Mouse (Mus musculus): ENCODE results near the gene Mcpt2. TPM values are rescaled to one million over a fixed set of nuclear protein-coding genes. Genes with fewer than 3 reads are reported as not detected.
"Not testable (repeated sequence)": the region's sequence is repeated elsewhere in the genome, so short reads cannot be mapped to it uniquely, and the experiment has no call there.

The Mcpt2 gene
- 0.39 and 0.41 TPM in 2 replicates for polyA plus RNA-seq (2015; fragmentation: Nextera tagmentation; extraction: Ambion mirVana)

DNA sequence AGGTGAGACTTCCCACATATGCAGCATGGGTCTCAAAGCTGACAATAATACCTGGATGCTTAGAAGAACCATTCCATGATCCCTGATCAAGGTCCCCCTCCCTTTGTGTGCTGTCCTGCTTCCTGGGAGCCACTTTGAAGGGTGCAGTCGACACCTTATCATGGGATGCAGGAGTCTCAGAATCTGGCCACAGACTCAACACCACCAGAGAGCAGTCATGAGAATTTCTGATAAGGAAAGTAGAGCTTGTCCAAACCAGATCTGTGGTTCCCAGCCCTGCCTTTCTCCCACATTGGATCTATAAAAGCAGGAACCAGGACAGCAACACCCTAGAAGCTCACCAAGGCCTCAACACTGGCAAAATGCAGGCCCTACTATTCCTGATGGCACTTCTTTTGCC, at the start of gene Mcpt2:
Mcpt2 (plus strand) TSS at position 250 of the 400 bp plus-strand sequence.
- not testable (repeated sequence) for H3K36me3 ChIP-seq

DNA sequence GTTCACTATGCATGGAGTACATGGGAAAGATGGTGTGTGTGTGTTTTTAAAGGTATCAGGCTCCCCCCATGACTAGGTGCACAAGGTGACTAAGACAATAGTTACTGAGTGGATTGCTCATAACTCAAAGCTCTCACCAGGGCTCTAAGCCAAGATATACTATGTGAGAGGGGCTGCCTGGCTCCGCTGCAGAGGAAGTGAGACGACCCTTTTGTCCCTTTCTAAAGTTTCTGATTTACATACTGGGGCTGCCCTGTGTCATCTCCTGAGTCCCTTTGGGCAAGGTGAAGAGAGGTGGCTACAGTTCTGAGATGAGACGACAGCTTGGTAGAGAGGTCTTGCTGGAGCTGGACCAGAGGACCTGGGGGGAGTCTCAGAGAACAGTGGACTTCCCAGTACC, 28.7 kb upstream of the Mcpt2 start:
- Histone ChIP-seq H3K9ac (no peak overlapping the region), H3K27me3 (no peaks in the 10 kb centered on the region), H3K36me3 (no peaks in the 10 kb centered on the region), H3K9me3 (0 out of 2 replicates have a peak, but pooled peaks cover under 1% of the 10 kb centered on the region), H3K4me1 (no peaks in the 10 kb centered on the region), H3K27ac (no peak overlapping the region), H3K4me3 (no peak overlapping the region), H3K4me2 (no peak overlapping the region)
- 69% methylated on average over 3 of the region's 3 CpGs for WGBS
- ATAC-seq (ENCODE audit: insufficient number of reproducible peaks, insufficient read depth, low FRiP score, low TSS enrichment, low read depth): no peak

More for the DNA sequence above, at the start of gene Mcpt2:
- H3K9ac ChIP-seq; H3K9me3 ChIP-seq; H3K4me1 ChIP-seq; ATAC-seq (ENCODE audit: insufficient number of reproducible peaks, insufficient read depth, low FRiP score, low TSS enrichment, low read depth); H3K27ac ChIP-seq; H3K4me3 ChIP-seq; H3K27me3 ChIP-seq; H3K4me2 ChIP-seq: not testable (repeated sequence)
- 67% methylated on average over 1 of the region's 1 CpGs for WGBS

DNA sequence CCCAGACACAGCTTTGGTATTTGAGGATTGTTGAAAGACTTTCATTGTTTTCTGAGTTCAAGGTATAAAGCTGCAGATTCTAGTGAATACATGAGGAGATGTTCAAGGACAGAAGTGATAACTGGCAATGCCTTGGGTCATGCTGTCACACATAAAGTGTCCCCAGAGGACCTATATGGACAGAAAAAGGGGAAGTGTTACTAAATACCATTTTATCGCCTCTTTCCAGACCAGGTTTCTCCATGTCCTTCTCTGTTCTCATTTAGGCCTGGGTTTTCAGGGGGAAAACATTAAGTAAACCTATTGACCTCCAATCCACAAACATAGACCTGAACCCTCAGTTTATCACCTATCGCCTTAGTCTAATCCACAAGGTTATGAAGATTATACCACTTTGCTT, 27.9 kb upstream of the Mcpt2 start:
- Histone ChIP-seq H3K4me1 (no peaks in the 10 kb centered on the region), H3K4me2 (no peak overlapping the region), H3K9ac (no peak overlapping the region), H3K36me3 (no peaks in the 10 kb centered on the region), H3K9me3 (no peaks in the 10 kb centered on the region), H3K4me3 (no peak overlapping the region), H3K27ac (no peak overlapping the region), H3K27me3 (no peaks in the 10 kb centered on the region)
- no peak for ATAC-seq (ENCODE audit: insufficient number of reproducible peaks, insufficient read depth, low FRiP score, low TSS enrichment, low read depth)
- 88% methylated on average over 2 of the region's 2 CpGs for WGBS

DNA sequence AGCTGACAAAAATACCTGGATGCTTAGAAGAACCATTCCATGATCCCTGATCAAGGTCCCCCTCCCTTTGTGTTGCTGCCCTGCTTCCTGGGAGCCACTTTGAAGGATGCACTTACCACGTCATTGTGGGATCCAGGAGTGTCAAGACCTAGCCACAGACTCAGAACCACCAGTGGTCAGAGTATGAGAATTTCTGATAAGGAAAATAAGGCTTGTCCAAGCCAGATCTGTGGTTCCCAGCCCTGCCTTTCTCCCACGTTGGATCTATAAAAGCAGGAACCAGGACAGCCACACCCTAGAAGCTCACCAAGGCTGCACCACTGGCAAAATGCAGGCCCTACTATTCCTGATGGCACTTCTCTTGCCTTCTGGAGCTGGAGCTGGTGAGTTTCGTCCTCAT, 24.2 kb upstream of the Mcpt2 start, which contains the start of gene Mcpt1:
Mcpt1 (plus strand) TSS at position 301 of the 400 bp plus-strand sequence.
- not testable (repeated sequence) for ATAC-seq (ENCODE audit: insufficient number of reproducible peaks, insufficient read depth, low FRiP score, low TSS enrichment, low read depth); H3K4me2 ChIP-seq; H3K9ac ChIP-seq; H3K27ac ChIP-seq; H3K4me3 ChIP-seq; H3K36me3 ChIP-seq; H3K27me3 ChIP-seq; H3K9me3 ChIP-seq; H3K4me1 ChIP-seq
- WGBS: 79% methylated on average over 3 of the region's 3 CpGs

DNA sequence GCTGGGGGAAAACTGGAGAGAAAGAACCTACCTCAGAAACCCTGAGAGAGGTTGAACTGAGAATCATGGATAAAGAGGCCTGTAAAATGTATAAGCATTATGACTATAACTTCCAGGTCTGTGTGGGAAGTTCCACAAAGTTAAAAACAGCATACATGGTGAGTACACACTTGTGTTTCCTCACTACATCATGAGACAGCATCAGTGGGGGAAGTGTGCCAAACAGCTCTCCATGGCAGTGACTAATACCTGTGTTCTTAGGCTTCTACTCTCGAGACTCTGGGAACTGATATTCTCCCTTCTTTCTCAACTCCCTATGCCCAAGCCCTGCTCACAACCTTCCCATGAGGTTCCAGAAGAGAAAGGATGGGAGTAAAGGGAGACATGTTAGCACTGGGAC, 22.4 kb upstream of the Mcpt2 start:
- Histone ChIP-seq H3K4me2 (no peak overlapping the region), H3K27ac (no peak overlapping the region), H3K9ac (no peak overlapping the region), H3K36me3 (no peaks in the 10 kb centered on the region), H3K4me3 (no peak overlapping the region), H3K27me3 (no peaks in the 10 kb centered on the region), H3K4me1 (no peaks in the 10 kb centered on the region), H3K9me3 (no peaks in the 10 kb centered on the region)
- ATAC-seq (ENCODE audit: insufficient number of reproducible peaks, insufficient read depth, low FRiP score, low TSS enrichment, low read depth): no peak
- 59% methylated on average over 1 of the region's 1 CpGs for WGBS

DNA sequence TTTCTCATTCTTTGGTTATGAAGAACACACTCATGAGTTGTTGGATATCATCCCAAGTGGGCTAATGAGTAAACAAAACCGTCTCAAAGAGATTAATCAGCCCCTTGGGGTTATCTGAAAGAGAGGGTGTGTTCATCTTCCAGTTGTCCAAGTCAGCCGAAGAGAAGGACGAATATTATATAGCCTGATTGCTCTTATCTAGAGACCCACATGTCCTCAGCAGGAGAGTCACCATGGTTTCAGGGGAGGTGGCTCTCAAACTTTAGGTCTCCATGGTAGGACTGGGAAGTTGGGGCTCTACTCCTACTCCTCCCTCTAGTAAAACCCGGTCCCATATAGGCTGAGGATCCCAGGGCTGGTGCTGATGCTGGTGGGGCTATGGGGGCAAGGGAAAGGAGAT, 20.5 kb upstream of the Mcpt2 start:
- H3K36me3 ChIP-seq; H3K4me1 ChIP-seq; H3K4me3 ChIP-seq; H3K27ac ChIP-seq; H3K27me3 ChIP-seq; H3K4me2 ChIP-seq; ATAC-seq (ENCODE audit: insufficient number of reproducible peaks, insufficient read depth, low FRiP score, low TSS enrichment, low read depth); H3K9me3 ChIP-seq; H3K9ac ChIP-seq: not testable (repeated sequence)
- WGBS: 84% methylated on average over 4 of the region's 4 CpGs

DNA sequence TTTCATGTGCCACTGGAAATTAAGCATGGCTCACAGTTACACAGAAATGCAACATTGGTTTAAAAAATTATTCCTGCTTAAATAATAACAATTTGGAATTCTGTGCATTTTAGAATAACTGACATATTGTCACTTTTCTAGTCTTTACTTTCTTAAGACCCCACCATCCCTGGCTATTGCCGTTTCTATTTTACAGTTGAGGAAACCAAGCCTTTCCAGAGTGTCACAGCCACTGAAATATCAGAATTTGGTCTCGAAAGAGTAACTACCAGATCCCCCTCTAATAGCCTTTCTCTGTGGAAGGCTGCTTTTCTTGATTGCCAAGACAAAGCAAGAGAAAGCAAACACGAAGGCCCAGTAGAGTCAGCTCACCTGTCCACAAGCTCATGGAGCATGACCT, 11.4 kb upstream of the Mcpt2 start, which contains the start of gene Mcpt9:
Mcpt9 (minus strand) TSS at position 101 of the 400 bp plus-strand sequence.
- H3K27ac ChIP-seq; H3K9ac ChIP-seq; H3K27me3 ChIP-seq; H3K36me3 ChIP-seq; H3K4me3 ChIP-seq; ATAC-seq (ENCODE audit: insufficient number of reproducible peaks, insufficient read depth, low FRiP score, low TSS enrichment, low read depth); H3K4me2 ChIP-seq; H3K9me3 ChIP-seq; H3K4me1 ChIP-seq: not testable (repeated sequence)
- 81% methylated on average over 3 of the region's 3 CpGs for WGBS

DNA sequence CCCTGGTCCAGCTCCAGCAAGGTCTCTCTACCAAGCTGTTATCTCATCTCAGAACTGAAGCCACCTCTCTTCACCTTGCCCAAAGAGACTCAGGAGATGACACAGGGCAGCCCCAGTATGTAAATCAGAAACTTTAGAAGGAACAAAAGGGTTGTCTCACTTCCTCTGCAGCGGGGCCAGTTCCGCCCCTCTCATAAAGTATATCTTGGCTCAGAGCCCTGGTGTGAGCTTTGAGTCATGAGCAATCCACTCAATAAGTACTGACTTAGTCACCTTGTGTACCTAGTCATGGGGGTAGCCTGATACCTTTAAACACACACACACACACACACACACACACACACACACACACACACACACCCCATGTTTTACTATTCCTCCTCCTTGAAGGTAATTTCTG, 7.4 kb upstream of the Mcpt2 start:
- 84% methylated on average over 2 of the region's 2 CpGs for WGBS
- Histone ChIP-seq H3K27ac (no peak overlapping the region), H3K9me3 (no peaks in the 10 kb centered on the region), H3K36me3 (no peaks in the 10 kb centered on the region), H3K4me1 (no peaks in the 10 kb centered on the region), H3K4me3 (no peak overlapping the region), H3K4me2 (no peak overlapping the region), H3K27me3 (no peaks in the 10 kb centered on the region), H3K9ac (no peak overlapping the region)
- ATAC-seq (ENCODE audit: insufficient number of reproducible peaks, insufficient read depth, low FRiP score, low TSS enrichment, low read depth): no peak

DNA sequence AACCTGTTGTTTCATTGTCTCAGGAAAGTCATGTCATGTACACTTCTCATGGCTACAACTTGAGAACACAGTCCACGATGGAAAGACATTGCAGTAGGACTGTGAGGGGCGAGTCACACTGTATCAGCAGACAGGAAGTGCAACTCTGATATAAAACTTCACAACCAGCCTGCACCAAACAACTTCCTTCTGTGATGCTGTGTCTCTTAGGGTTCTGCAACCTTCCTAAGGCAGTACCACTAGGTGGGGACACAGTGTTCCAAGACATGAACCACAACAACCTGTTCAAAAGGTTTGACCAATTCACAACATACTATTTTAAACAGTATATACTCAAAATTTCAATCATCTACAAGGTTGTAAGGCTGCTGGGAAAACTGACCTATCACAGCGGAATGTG, 13.6 kb downstream of the Mcpt2 start:
- Histone ChIP-seq H3K36me3 (no peaks in the 10 kb centered on the region), H3K27me3 (no peaks in the 10 kb centered on the region), H3K4me3 (no peak overlapping the region), H3K9me3 (no peaks in the 10 kb centered on the region; the same call in 1 of the 2 replicates), H3K9ac (no peak overlapping the region), H3K4me2 (no peak overlapping the region), H3K4me1 (no peaks in the 10 kb centered on the region), H3K27ac (no peak overlapping the region)
- no peak for ATAC-seq (ENCODE audit: insufficient number of reproducible peaks, insufficient read depth, low FRiP score, low TSS enrichment, low read depth)
- 91% methylated on average over 3 of the region's 3 CpGs for WGBS

DNA sequence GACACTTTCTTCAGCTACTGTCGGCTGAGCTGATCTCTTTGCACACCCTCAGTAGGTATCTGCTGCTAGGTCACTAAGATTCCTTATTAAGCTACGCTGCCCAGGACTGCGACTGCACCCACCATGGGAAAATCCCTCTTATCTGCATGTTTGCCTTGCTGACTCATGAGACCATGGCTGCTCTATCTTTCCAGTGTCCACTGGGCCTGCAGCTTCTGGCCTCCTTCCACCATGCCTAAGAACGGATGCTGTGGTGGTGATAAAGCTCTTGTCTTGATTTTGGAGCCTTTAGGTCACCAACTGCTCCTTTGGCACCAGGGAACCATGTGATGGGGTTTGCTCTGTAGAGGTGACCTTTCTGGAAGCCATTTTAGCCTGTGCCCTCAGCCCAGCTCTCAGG, 15.9 kb downstream of the Mcpt2 start:
- 86% methylated on average over 4 of the region's 4 CpGs for WGBS
- H3K27ac ChIP-seq: no peak overlapping the region

DNA sequence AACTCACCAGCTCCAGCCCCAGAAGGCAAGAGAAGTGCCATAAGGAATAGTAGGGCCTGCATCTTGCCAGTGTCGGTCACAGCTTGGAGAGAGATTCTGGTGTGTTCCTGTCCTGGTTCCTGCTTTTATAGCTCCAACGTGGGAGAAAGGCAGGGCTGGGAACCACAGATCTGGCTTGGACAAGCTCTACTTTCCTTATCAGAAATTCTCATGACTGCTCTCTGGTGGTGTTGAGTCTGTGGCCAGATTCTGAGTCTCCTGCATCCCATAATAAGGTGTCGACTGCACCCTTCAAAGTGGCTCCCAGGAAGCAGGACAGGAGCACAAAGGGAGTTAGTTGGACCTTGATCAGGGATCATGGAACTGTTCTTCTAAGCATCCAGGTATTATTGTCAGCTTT, 20.4 kb downstream of the Mcpt2 start, which contains the start of gene Mcpt4:
Mcpt4 (minus strand) TSS at position 101 of the 400 bp plus-strand sequence.
- H3K27ac ChIP-seq; H3K27me3 ChIP-seq; H3K9ac ChIP-seq; H3K9me3 ChIP-seq; ATAC-seq (ENCODE audit: insufficient number of reproducible peaks, insufficient read depth, low FRiP score, low TSS enrichment, low read depth); H3K36me3 ChIP-seq; H3K4me3 ChIP-seq; H3K4me2 ChIP-seq; H3K4me1 ChIP-seq: not testable (repeated sequence)
- WGBS: 72% methylated on average over 3 of the region's 3 CpGs

More for the DNA sequence above, 15.9 kb downstream of the Mcpt2 start:
- ATAC-seq (ENCODE audit: insufficient number of reproducible peaks, insufficient read depth, low FRiP score, low TSS enrichment, low read depth): no peak
- no peak overlapping the region for H3K9ac ChIP-seq
- H3K27me3 ChIP-seq: no peaks in the 10 kb centered on the region
- no peaks in the 10 kb centered on the region for H3K4me1 ChIP-seq
- no peak overlapping the region for H3K4me2 ChIP-seq
- no peaks in the 10 kb centered on the region for H3K36me3 ChIP-seq
- no peak overlapping the region for H3K4me3 ChIP-seq
- no peaks in the 10 kb centered on the region; the same call in 1 of the 2 replicates for H3K9me3 ChIP-seq

DNA sequence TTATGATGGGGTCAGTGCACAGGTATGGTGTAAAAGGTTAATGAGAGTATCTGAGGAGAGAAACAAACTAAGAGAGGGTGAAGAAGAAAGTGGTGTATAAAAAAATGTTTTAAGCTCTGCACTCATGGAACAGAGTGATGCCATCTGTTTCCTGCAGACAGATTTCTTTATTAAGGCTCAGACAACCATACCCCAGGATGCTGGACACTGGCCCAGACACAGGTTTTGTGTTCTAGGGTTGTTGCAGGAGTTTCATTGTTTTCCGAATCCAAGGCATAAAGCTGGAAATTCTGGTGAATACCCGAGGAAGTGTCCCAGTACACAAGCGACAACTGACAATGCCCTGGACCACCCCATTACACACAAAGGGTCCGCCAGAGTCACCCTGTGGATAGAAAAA, 40.2 kb downstream of the Mcpt2 start:
- no peak overlapping the region for H3K4me2 ChIP-seq
- H3K27ac ChIP-seq: no peak overlapping the region
- H3K9me3 ChIP-seq: no peaks in the 10 kb centered on the region
- H3K4me3 ChIP-seq: no peak overlapping the region
- H3K36me3 ChIP-seq: no peaks in the 10 kb centered on the region
- WGBS: 88% methylated on average over 4 of the region's 4 CpGs
- H3K9ac ChIP-seq: no peak overlapping the region
- no peaks in the 10 kb centered on the region for H3K27me3 ChIP-seq
- ATAC-seq (ENCODE audit: insufficient number of reproducible peaks, insufficient read depth, low FRiP score, low TSS enrichment, low read depth): no peak
- no peaks in the 10 kb centered on the region for H3K4me1 ChIP-seq

DNA sequence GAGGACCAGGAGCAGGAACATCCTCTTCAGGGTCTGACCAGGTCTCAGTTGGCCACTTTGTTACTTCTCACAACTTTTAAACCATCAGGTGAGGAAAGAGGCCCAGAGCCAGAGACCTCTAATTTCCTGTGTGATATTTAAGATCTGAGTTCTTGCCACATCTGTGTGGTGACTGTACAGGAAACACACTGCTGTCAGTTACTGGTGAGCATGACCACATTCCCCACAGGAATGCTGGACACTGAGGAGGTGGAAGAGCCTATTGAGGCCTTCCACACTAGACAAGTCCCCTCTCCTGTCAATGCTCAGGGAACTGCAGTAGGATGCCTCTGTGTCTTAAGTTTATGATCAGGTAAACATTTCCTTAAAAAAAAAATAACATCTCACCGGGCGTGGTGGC, 43.3 kb downstream of the Mcpt2 start, which contains the start of gene Mcpt8:
Mcpt8 (minus strand) TSS at position 107 of the 400 bp plus-strand sequence.
- 93% methylated on average over 2 of the region's 2 CpGs for WGBS
- no peak within 1 kb of the TSS for H3K4me3 ChIP-seq
- no peak for ATAC-seq (ENCODE audit: insufficient number of reproducible peaks, insufficient read depth, low FRiP score, low TSS enrichment, low read depth)

More for the DNA sequence above, 43.3 kb downstream of the Mcpt2 start, which contains the start of gene Mcpt8:
- no peak within 1 kb of the TSS for H3K9ac ChIP-seq
- H3K9me3 ChIP-seq: no peaks in the 10 kb centered on the region
- no peaks in the 10 kb centered on the region for H3K4me1 ChIP-seq
- H3K27me3 ChIP-seq: no peaks in the 10 kb centered on the region
- H3K36me3 ChIP-seq: no peaks in the 10 kb centered on the region
- H3K4me2 ChIP-seq: no peak within 1 kb of the TSS
- no peak within 1 kb of the TSS for H3K27ac ChIP-seq
